Mouse (Mus musculus): Measurements from ENCODE around the gene Fxr2. TPM values are rescaled to one million over a fixed set of nuclear protein-coding genes. Genes with fewer than 3 reads are reported as not detected.

The Fxr2 gene
- total and polyA plus RNA-seq, 2 experiments from 2014 or later = 27.2 to 84.1 TPM

- no peak for TF ChIP-seq CTCF (IDR thresholded peaks at IDR 0.05)
- Histone ChIP-seq H3K36me3 (ENCODE audit: insufficient read depth, low read length) (peaks cover 27% of the 10 kb centered on the region), H3K4me3 (ENCODE audit: low read depth, low read length) (no peak overlapping the region), H3K27me3 (ENCODE audit: insufficient read depth, low read length) (no peaks in the 10 kb centered on the region), H3K4me1 (ENCODE audit: insufficient read depth, low read length) (peaks cover 10% of the 10 kb centered on the region), H3K4me2 (ENCODE audit: low read depth, low read length, poor library complexity, severe bottlenecking) (no peak overlapping the region), H3K9me3 (ENCODE audit: low read length) (no peaks in the 10 kb centered on the region), H3K27ac (ENCODE audit: low read depth, low read length) (no peak overlapping the region), H3K9ac (replicated peaks; ENCODE audit: low read length, poor library complexity, severe bottlenecking) (no peak overlapping the region)
- DNase-seq (ENCODE audit: low spot score) (no peak), ATAC-seq (ENCODE audit: low FRiP score) (no peak)
- 80% methylated on average over 3 of the region's 3 CpGs for WGBS
Measured at GRCm38 (mm10) chr11:69601768-69602167, 31.0 kb upstream of the Fxr2 start.

DNA sequence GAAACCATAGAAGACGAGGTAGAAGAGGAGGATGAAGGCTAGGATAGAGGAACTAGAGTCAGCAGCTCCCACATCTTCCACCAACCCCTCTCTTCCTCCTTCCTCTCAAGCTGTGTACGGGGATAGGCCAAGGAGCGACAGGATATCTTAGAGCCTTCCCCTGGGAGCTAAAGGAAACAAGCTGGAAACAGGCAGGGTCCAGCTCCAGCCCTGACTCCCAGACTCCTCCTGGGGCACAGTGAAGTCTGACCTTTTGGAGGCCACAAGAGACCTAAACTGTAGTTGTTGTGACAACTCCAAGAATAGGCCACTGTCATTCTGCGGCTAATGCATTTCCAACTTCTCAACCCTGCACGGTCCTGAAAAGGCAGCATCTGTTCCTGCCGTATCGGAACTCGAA is 29.3 kb upstream of the Fxr2 start:
- Histone ChIP-seq H3K36me3 (ENCODE audit: insufficient read depth, low read length) (peaks cover 27% of the 10 kb centered on the region), H3K4me3 (ENCODE audit: low read depth, low read length) (peak overlapping the region; percentile 91), H3K9me3 (ENCODE audit: low read length) (no peaks in the 10 kb centered on the region), H3K27me3 (ENCODE audit: insufficient read depth, low read length) (no peaks in the 10 kb centered on the region), H3K4me1 (ENCODE audit: insufficient read depth, low read length) (peaks cover 10% of the 10 kb centered on the region), H3K4me2 (ENCODE audit: low read depth, low read length, poor library complexity, severe bottlenecking) (peak overlapping the region; percentile 80), H3K9ac (replicated peaks; ENCODE audit: low read length, poor library complexity, severe bottlenecking) (no peak overlapping the region), H3K27ac (ENCODE audit: low read depth, low read length) (peak overlapping the region; percentile 90; the same call in 1 of the 2 replicates)
- 80% methylated on average over 8 of the region's 8 CpGs for WGBS
- ATAC-seq (ENCODE audit: low FRiP score) (no peak), DNase-seq (ENCODE audit: low spot score) (no peak)
- TF ChIP-seq CTCF (IDR thresholded peaks at IDR 0.05) = no peak

- no peak for ATAC-seq (ENCODE audit: low FRiP score)
- H3K36me3 ChIP-seq (ENCODE audit: insufficient read depth, low read length) = peaks cover 27% of the 10 kb centered on the region
- peak overlapping the region; percentile 90 for H3K9ac ChIP-seq (replicated peaks; ENCODE audit: low read length, poor library complexity, severe bottlenecking)
- H3K4me2 ChIP-seq (ENCODE audit: low read depth, low read length, poor library complexity, severe bottlenecking) = peak overlapping the region; percentile 80
- DNase-seq (ENCODE audit: low spot score) = no peak
- H3K9me3 ChIP-seq (ENCODE audit: low read length) = no peaks in the 10 kb centered on the region
- 27% methylated on average over 3 of the region's 3 CpGs for WGBS
- peaks cover 10% of the 10 kb centered on the region for H3K4me1 ChIP-seq (ENCODE audit: insufficient read depth, low read length)
- peak overlapping the region; percentile 91 for H3K4me3 ChIP-seq (ENCODE audit: low read depth, low read length)
- H3K27me3 ChIP-seq (ENCODE audit: insufficient read depth, low read length) = no peaks in the 10 kb centered on the region
- peak overlapping the region; percentile 90 for H3K27ac ChIP-seq (ENCODE audit: low read depth, low read length)
- TF ChIP-seq CTCF (IDR thresholded peaks at IDR 0.05) = no peak
Measured at GRCm38 (mm10) chr11:69604347-69604746, 28.4 kb upstream of the Fxr2 start.

DNA sequence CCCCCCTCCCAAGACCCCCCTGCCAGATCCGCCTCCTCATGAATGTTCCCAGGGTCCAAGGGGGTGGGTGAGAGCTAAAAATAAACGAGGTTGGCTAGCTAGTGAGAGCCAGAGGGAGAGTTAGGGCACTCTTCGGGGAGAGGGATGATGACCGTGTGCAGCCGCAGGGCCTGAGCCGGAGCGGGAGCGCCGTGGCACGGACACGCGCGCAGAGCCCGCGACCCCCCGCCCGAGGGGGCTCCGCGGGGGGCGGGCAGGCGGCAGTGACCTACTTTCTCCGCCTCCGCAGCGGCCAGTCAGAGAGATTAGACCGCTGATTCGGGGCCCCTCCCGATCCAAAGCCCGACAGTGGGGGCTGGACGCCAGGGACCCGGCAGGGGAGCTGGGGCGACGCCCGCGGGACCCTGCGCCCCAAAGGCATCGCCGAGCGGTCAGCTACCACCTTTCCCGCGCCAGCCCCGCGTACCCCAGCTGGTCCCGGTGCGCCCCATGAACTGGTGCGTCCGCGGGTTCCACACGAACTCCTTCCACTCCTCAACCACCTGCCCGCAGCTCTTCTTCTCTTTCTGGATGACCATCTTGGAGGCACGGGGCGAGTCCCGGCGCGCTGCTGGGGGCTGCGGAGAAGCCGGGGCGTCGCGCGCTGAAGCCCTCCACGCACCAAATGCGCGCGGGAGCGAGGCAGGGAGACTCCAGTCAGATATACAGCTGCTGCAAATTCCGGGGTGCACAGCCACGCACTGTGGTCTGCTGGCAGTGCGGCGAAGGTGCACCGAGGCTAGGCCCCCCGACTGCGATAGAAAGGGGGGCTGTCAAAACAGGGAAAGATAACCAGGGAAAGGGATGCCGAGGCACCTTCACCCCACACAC is 27.8 kb upstream of the Fxr2 start:
- Histone ChIP-seq H3K27me3 (ENCODE audit: insufficient read depth, low read length) (no peaks in the 10 kb centered on the region), H3K4me1 (ENCODE audit: insufficient read depth, low read length) (peaks cover 10% of the 10 kb centered on the region), H3K9ac (replicated peaks; ENCODE audit: low read length, poor library complexity, severe bottlenecking) (peak overlapping the region; percentile 90), H3K27ac (ENCODE audit: low read depth, low read length) (peak overlapping the region; percentile 90), H3K4me2 (ENCODE audit: low read depth, low read length, poor library complexity, severe bottlenecking) (peak overlapping the region; percentile 80), H3K9me3 (ENCODE audit: low read length) (no peaks in the 10 kb centered on the region), H3K4me3 (ENCODE audit: low read depth, low read length) (peak overlapping the region; percentile 91), H3K36me3 (ENCODE audit: insufficient read depth, low read length) (peaks cover 26% of the 10 kb centered on the region)
- DNase-seq (ENCODE audit: low spot score) (peak; percentile 73), ATAC-seq (ENCODE audit: low FRiP score) (peak; percentile 68)
- no peak for TF ChIP-seq CTCF (IDR thresholded peaks at IDR 0.05)
- 1% methylated on average over 57 of the region's 73 CpGs for WGBS

- no peaks in the 10 kb centered on the region for H3K9me3 ChIP-seq (ENCODE audit: low read length)
- peak within 1 kb of the TSS; percentile 90 for H3K27ac ChIP-seq (ENCODE audit: low read depth, low read length)
- no peak for TF ChIP-seq CTCF (IDR thresholded peaks at IDR 0.05)
- H3K4me1 ChIP-seq (ENCODE audit: insufficient read depth, low read length) = peaks cover 10% of the 10 kb centered on the region
- peaks cover 18% of the 10 kb centered on the region for H3K36me3 ChIP-seq (ENCODE audit: insufficient read depth, low read length)
- WGBS = 2% methylated on average over 32 of the region's 32 CpGs
- DNase-seq (ENCODE audit: low spot score) = peak; percentile 95
- H3K4me2 ChIP-seq (ENCODE audit: low read depth, low read length, poor library complexity, severe bottlenecking) = peak within 1 kb of the TSS; percentile 80
- H3K9ac ChIP-seq (replicated peaks; ENCODE audit: low read length, poor library complexity, severe bottlenecking) = peak within 1 kb of the TSS; percentile 90
- peak within 1 kb of the TSS; percentile 91 for H3K4me3 ChIP-seq (ENCODE audit: low read depth, low read length)
- peak; percentile 91 for ATAC-seq (ENCODE audit: low FRiP score)
- no peaks in the 10 kb centered on the region for H3K27me3 ChIP-seq (ENCODE audit: insufficient read depth, low read length)
Measured at GRCm38 (mm10) chr11:69605726-69606490, 26.9 kb upstream of the Fxr2 start, which contains the start of gene Atp1b2. Atp1b2 (minus strand) TSS chr11:69605942.

DNA sequence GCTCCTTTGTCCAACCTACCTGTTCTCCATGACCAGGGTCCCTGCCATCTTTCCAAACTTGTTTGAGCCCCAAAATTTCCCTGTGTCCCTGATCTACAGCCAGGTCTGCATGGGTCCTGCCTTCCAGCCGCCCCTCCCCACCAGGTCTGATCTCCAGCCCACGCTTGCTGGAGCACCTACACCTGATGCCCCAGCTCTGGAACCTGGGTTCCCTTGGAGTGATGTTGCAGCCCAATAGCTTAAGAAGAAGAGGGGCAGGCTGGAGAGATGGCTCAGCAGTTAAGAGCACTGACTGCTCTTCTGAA is 26.3 kb upstream of the Fxr2 start:
- Histone ChIP-seq H3K4me2 (ENCODE audit: low read depth, low read length, poor library complexity, severe bottlenecking) (peak overlapping the region; percentile 80), H3K27me3 (ENCODE audit: insufficient read depth, low read length) (no peaks in the 10 kb centered on the region), H3K4me3 (ENCODE audit: low read depth, low read length) (peak overlapping the region; percentile 91; the same call in 1 of the 2 replicates), H3K36me3 (ENCODE audit: insufficient read depth, low read length) (peaks cover 14% of the 10 kb centered on the region), H3K4me1 (ENCODE audit: insufficient read depth, low read length) (peaks cover 10% of the 10 kb centered on the region), H3K9me3 (ENCODE audit: low read length) (no peaks in the 10 kb centered on the region), H3K9ac (replicated peaks; ENCODE audit: low read length, poor library complexity, severe bottlenecking) (no peak overlapping the region), H3K27ac (ENCODE audit: low read depth, low read length) (peak overlapping the region; percentile 57; the same call in 1 of the 2 replicates)
- TF ChIP-seq CTCF (IDR thresholded peaks at IDR 0.05) = no peak
- 77% methylated on average over 2 of the region's 2 CpGs for WGBS
- DNase-seq (ENCODE audit: low spot score) (no peak), ATAC-seq (ENCODE audit: low FRiP score) (no peak)

Measured in midbrain, postnatal 0 days (tissue).